Mouse (Mus musculus): ENCODE measurements around the gene G430095P16Rik. TPM values are rescaled to one million over a fixed set of nuclear protein-coding genes. Genes with fewer than 3 reads are reported as not detected.
A peak's percentile ranks its signal among the peaks of the same experiment; 100 is the strongest.

Gene G430095P16Rik
- polyA plus RNA-seq, 1 experiment from 2014 or later: 0.76 TPM

DNA sequence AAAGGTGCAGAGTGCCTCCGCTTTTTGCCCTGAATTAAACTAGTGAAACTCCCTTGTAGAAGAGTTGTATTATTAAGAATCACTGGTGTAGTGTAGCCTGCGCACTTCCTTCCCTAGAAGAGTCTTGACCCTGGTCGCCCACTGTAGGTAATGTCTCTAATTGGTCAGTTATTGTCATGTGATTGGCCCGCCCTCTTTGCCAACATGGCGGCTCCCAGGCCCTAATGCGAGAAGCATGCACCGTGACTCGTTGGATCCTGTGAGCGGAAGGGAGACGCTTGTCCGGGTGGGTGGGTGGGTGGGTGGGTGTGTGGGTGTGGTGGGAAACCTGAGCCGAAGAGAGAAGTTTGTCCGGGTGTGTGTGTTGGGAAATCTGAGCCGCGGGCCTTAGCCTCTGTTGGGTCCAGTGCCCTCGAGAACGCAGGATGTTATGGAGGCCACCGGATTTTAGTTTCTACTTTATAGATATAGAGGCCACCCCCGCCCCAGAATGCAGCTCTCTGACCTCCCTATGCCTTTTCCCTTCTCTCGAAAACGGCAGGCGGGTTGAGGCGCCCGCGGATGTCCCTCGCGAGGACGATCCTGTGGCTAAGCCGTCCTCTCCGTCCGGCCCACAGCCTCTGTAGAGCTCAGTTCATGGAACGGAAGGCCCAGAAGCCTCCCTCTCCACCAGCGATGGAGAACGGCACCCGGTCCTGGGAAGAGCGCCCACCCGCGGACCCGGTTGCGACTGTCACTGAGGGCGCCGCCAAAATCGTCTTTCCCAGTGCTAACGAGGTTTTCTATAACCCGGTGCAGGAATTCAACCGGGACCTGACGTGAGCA is 33.5 kb upstream of the G430095P16Rik start:
- peak overlapping the region; percentile 87 for H3K4me2 ChIP-seq (ENCODE audit: low read depth, low read length)
- 0 out of 2 replicates have a peak overlapping the region, but pooled peaks have one; percentile 16 for H3K27ac ChIP-seq (ENCODE audit: low read depth, low read length)
- H3K9me3 ChIP-seq (ENCODE audit: control insufficient read depth, low read length): no peaks in the 10 kb centered on the region
- H3K9ac ChIP-seq (replicated peaks; ENCODE audit: low read depth, low read length): peak overlapping the region; percentile 58
- 1% methylated on average over 47 of the region's 47 CpGs for WGBS
- peak; percentile 88 for ATAC-seq (ENCODE audit: low read depth)
- H3K27me3 ChIP-seq (ENCODE audit: control insufficient read depth, insufficient read depth, low read length): no peaks in the 10 kb centered on the region; the same call in 1 of the 2 replicates
- peaks cover 38% of the 10 kb centered on the region for H3K4me1 ChIP-seq (ENCODE audit: control insufficient read depth, insufficient read depth, low read length)
- H3K36me3 ChIP-seq (ENCODE audit: control insufficient read depth, insufficient read depth, low read length): peaks cover 4% of the 10 kb centered on the region; the same call in 1 of the 2 replicates
- peak overlapping the region; percentile 53 for H3K4me3 ChIP-seq (ENCODE audit: low read depth, low read length)

DNA sequence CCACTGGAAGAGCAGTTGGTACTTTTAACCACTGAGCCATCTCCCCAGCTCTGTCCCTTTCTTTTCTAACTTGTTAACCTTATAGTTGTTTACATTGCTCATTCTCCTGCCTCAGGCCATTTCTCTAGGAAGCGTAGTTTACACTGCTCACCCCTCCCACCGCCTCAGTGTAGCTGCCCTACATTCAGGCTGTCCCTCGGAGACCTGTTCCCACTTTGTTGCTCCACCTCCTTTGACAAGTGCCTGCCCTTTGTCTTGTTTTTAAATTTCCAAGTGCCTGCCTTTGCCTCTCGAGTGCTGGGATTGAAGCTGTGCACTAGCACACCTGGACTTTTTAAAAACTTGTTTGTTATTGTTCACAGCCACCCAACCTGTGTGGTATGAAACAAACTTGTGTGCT is 29.5 kb upstream of the G430095P16Rik start:
- Histone ChIP-seq H3K9me3 (ENCODE audit: control insufficient read depth, low read length) (no peaks in the 10 kb centered on the region), H3K36me3 (ENCODE audit: control insufficient read depth, insufficient read depth, low read length) (peaks cover 23% of the 10 kb centered on the region), H3K27ac (ENCODE audit: low read depth, low read length) (no peak overlapping the region), H3K4me1 (ENCODE audit: control insufficient read depth, insufficient read depth, low read length) (peaks cover 11% of the 10 kb centered on the region; the same call in 1 of the 2 replicates), H3K4me2 (ENCODE audit: low read depth, low read length) (no peak overlapping the region), H3K9ac (replicated peaks; ENCODE audit: low read depth, low read length) (no peak overlapping the region), H3K27me3 (ENCODE audit: control insufficient read depth, insufficient read depth, low read length) (no peaks in the 10 kb centered on the region), H3K4me3 (ENCODE audit: low read depth, low read length) (no peak overlapping the region)
- no peak for ATAC-seq (ENCODE audit: low read depth)
- 81% methylated on average over 4 of the region's 4 CpGs for WGBS

DNA sequence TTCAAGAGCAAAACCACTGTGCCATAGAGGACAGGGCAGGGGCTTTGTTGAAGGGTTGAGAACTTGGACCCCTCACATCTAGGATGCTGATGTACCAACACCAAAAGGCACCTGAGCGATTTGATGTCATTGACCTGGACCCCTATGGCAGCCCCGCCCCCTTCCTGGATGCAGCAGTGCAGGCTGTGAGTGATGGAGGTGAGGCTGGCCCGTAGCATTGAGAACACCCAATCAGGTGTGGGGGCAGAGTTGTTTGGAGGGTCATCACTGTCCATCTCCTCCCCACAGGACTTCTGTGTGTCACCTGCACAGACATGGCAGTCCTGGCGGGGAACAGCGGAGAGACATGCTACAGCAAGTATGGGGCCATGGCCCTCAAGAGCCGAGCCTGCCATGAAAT is 27.7 kb upstream of the G430095P16Rik start:
- no peak overlapping the region for H3K4me3 ChIP-seq (ENCODE audit: low read depth, low read length)
- peaks cover 30% of the 10 kb centered on the region for H3K36me3 ChIP-seq (ENCODE audit: control insufficient read depth, insufficient read depth, low read length)
- no peaks in the 10 kb centered on the region for H3K9me3 ChIP-seq (ENCODE audit: control insufficient read depth, low read length)
- H3K27ac ChIP-seq (ENCODE audit: low read depth, low read length): no peak overlapping the region
- WGBS: 99% methylated on average over 6 of the region's 6 CpGs
- ATAC-seq (ENCODE audit: low read depth): no peak
- peaks cover 1% of the 10 kb centered on the region; the same call in 1 of the 2 replicates for H3K4me1 ChIP-seq (ENCODE audit: control insufficient read depth, insufficient read depth, low read length)
- no peak overlapping the region for H3K9ac ChIP-seq (replicated peaks; ENCODE audit: low read depth, low read length)
- no peaks in the 10 kb centered on the region for H3K27me3 ChIP-seq (ENCODE audit: control insufficient read depth, insufficient read depth, low read length)
- no peak overlapping the region for H3K4me2 ChIP-seq (ENCODE audit: low read depth, low read length)

DNA sequence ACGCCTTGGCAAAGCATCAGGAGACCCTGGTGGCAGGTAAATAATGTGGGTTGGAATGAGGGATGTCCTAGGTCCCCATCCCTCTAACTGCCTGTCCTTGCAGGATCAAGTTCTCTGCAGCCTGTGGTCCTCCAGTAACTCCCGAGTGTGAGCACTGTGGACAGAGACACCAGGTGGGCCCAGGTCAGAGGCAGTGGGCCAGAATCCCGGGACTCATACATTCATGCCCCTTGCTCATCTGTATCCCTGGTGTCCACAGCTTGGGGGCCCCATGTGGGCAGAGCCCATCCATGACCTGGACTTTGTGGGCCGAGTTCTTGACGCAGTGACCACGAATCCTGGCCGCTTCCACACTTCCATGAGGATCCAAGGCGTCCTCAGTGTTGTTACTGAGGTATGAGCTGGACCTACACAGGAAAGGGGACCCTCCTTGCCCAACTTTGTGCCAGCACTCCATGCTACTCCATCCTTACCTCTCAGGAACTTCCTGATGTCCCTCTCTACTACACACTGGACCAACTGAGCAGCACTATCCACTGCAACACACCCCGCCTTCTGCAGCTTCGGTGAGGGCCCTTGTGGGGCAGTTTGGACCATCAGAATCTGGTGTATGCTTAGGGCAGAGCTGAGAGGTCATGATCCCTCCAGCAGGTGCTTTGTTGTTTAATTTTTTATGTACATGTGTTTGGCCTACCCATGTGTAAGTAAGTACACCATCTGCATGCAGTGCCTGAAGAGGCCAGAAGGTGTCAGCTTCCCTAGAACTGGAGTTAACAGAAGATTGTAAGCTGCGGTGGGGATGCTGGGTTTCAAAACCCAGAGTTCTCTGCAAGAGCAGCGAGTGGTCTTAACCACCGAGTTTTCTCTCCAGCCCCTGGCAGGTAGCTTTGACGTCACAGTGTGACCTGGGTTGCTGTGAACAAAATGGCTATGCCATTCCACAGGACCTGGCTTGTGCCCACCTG is 25.4 kb upstream of the G430095P16Rik start:
- no peak overlapping the region for H3K27ac ChIP-seq (ENCODE audit: low read depth, low read length)
- H3K4me2 ChIP-seq (ENCODE audit: low read depth, low read length): no peak overlapping the region
- H3K27me3 ChIP-seq (ENCODE audit: control insufficient read depth, insufficient read depth, low read length): peaks cover 10% of the 10 kb centered on the region
- H3K4me1 ChIP-seq (ENCODE audit: control insufficient read depth, insufficient read depth, low read length): no peaks in the 10 kb centered on the region
- ATAC-seq (ENCODE audit: low read depth): 0 out of 2 replicates have a peak, but pooled peaks have one; percentile 6
- H3K9me3 ChIP-seq (ENCODE audit: control insufficient read depth, low read length): no peaks in the 10 kb centered on the region
- peaks cover 30% of the 10 kb centered on the region for H3K36me3 ChIP-seq (ENCODE audit: control insufficient read depth, insufficient read depth, low read length)
- H3K9ac ChIP-seq (replicated peaks; ENCODE audit: low read depth, low read length): no peak overlapping the region
- WGBS: 91% methylated on average over 14 of the region's 14 CpGs
- H3K4me3 ChIP-seq (ENCODE audit: low read depth, low read length): no peak overlapping the region

DNA sequence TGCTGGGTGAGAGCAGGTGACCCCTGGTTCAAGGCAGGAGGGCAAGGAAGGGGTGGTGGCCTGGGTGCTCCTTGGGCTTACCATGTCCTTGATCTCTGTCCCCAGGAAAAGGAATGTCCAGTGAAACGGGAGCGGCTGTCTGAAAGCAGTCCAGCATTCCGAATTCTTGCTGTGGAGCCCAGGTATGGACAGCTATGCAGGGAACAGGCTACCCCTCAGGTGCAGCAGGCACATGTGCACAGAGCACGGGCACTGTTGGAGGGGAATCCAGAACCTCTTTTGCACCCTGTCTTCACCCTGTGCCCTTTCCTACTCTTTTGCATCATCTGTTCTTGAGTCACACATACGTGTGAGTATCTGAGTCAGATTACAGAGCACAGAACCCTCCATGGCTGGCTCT is 24.5 kb upstream of the G430095P16Rik start:
- Histone ChIP-seq H3K9me3 (ENCODE audit: control insufficient read depth, low read length) (no peaks in the 10 kb centered on the region), H3K4me1 (ENCODE audit: control insufficient read depth, insufficient read depth, low read length) (no peaks in the 10 kb centered on the region), H3K27me3 (ENCODE audit: control insufficient read depth, insufficient read depth, low read length) (peaks cover 18% of the 10 kb centered on the region), H3K4me2 (ENCODE audit: low read depth, low read length) (no peak overlapping the region), H3K36me3 (ENCODE audit: control insufficient read depth, insufficient read depth, low read length) (peaks cover 28% of the 10 kb centered on the region), H3K4me3 (ENCODE audit: low read depth, low read length) (no peak overlapping the region), H3K27ac (ENCODE audit: low read depth, low read length) (no peak overlapping the region), H3K9ac (replicated peaks; ENCODE audit: low read depth, low read length) (no peak overlapping the region)
- ATAC-seq (ENCODE audit: low read depth): no peak
- WGBS: 94% methylated on average over 5 of the region's 5 CpGs

DNA sequence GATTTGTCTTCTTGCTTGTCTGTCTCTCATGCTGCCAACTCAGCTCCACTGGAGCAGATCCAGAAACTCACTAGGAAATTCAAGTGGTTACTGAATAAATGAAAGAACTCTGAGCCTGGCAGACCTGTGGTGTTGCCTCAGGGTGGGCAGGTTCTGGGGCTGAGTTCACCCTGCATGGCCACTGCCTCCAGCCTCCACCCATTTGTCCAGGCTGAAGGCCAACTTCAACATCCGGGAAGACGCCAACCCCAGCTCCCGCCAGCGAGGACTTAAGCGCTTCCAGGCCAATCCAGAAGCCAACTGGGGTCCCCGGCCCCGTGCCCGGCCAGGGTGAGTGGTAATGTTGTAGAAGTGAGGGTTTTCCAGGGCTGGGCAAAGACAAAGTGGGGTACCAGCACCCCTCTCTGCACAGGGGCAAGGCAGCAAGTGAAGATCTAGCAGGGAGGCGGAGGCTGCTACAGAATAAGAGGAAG is 23.8 kb upstream of the G430095P16Rik start:
- Histone ChIP-seq H3K4me2 (ENCODE audit: low read depth, low read length) (no peak overlapping the region), H3K36me3 (ENCODE audit: control insufficient read depth, insufficient read depth, low read length) (peaks cover 26% of the 10 kb centered on the region), H3K9ac (replicated peaks; ENCODE audit: low read depth, low read length) (no peak overlapping the region), H3K9me3 (ENCODE audit: control insufficient read depth, low read length) (no peaks in the 10 kb centered on the region), H3K4me3 (ENCODE audit: low read depth, low read length) (no peak overlapping the region), H3K4me1 (ENCODE audit: control insufficient read depth, insufficient read depth, low read length) (no peaks in the 10 kb centered on the region), H3K27ac (ENCODE audit: low read depth, low read length) (no peak overlapping the region), H3K27me3 (ENCODE audit: control insufficient read depth, insufficient read depth, low read length) (peaks cover 22% of the 10 kb centered on the region)
- WGBS: 89% methylated on average over 9 of the region's 9 CpGs
- no peak for ATAC-seq (ENCODE audit: low read depth)

DNA sequence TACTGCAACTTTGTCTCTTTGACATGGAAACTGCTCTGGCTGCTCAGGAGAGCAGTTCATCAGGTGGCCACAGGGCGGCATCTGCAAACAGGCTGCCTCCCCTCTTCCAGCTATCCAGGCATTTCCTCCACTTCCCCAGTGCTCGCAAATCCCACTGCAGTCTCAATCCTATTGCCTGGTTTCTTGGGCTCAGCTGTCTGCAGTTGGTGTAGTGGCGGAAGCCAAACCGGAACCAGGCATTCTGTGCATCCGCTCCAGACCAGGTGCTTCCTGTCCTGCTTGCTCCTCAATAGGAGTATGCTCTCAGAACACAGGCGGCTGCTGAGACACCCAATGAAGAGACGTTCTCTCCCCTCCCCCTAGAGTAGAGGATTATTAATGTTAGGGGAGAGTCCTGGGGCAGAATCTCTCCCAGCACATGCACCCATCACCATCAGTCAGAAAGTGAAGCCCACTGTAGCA is 22.9 kb upstream of the G430095P16Rik start:
- Histone ChIP-seq H3K36me3 (ENCODE audit: control insufficient read depth, insufficient read depth, low read length) (peaks cover 26% of the 10 kb centered on the region), H3K9ac (replicated peaks; ENCODE audit: low read depth, low read length) (no peak overlapping the region), H3K4me3 (ENCODE audit: low read depth, low read length) (no peak overlapping the region), H3K4me1 (ENCODE audit: control insufficient read depth, insufficient read depth, low read length) (no peaks in the 10 kb centered on the region), H3K4me2 (ENCODE audit: low read depth, low read length) (no peak overlapping the region), H3K27me3 (ENCODE audit: control insufficient read depth, insufficient read depth, low read length) (peaks cover 26% of the 10 kb centered on the region), H3K9me3 (ENCODE audit: control insufficient read depth, low read length) (no peaks in the 10 kb centered on the region), H3K27ac (ENCODE audit: low read depth, low read length) (no peak overlapping the region)
- ATAC-seq (ENCODE audit: low read depth): no peak
- WGBS: 58% methylated on average over 7 of the region's 7 CpGs

DNA sequence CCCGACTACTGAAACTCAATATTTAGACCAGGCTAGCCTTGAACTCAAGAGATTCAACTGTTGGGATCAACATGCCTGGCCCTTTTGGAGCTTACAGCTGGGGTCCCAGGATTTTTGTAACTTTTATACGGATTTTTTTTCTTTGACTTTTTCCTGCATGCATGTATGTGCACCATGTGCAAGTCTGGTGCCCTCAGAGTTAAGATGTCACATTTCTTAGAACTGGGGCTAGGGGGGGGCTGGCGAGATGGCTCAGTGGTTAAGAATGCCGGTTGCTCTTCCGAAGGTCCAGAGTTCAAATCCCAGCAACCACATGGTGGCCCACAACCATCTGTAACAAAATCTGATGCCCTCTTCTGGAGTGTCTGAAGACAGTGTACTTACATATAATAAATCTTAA is 22.3 kb upstream of the G430095P16Rik start:
- no peak overlapping the region for H3K9ac ChIP-seq (replicated peaks; ENCODE audit: low read depth, low read length)
- no peak overlapping the region for H3K27ac ChIP-seq (ENCODE audit: low read depth, low read length)
- 0 out of 2 replicates have a peak, but pooled peaks cover 4% of the 10 kb centered on the region for H3K4me1 ChIP-seq (ENCODE audit: control insufficient read depth, insufficient read depth, low read length)
- no peak overlapping the region for H3K4me3 ChIP-seq (ENCODE audit: low read depth, low read length)
- H3K36me3 ChIP-seq (ENCODE audit: control insufficient read depth, insufficient read depth, low read length): peaks cover 26% of the 10 kb centered on the region
- ATAC-seq (ENCODE audit: low read depth): no peak
- no peak overlapping the region for H3K4me2 ChIP-seq (ENCODE audit: low read depth, low read length)
- H3K9me3 ChIP-seq (ENCODE audit: control insufficient read depth, low read length): no peaks in the 10 kb centered on the region
- peaks cover 27% of the 10 kb centered on the region for H3K27me3 ChIP-seq (ENCODE audit: control insufficient read depth, insufficient read depth, low read length)
- WGBS: 85% methylated on average over 5 of the region's 5 CpGs
